Mouse (Mus musculus) spleen, adult 2 months (tissue): ENCODE measurements around the gene Gpr61. TPM values are rescaled to one million over a fixed set of nuclear protein-coding genes. Genes with fewer than 3 reads are reported as not detected.
A peak's percentile ranks its signal among the peaks of the same experiment; 100 is the strongest.

Experiments used
- DNase-seq, 2 experiments: peaks; one replicate each; pipeline versions ENCODE4 v3.0.0 to v3.0.0-alpha.2; 2012 to 2021; ENCODE audit warnings: low spot score in 2 of 2, low read depth in 1 of 2
- H3K27ac ChIP-seq: fragments of 200-500 bp; 2 replicates; pipeline ENCODE4 v1.5.1; 2012; ENCODE audit warnings: low read length, inconsistent platforms; ENCODE audit not compliant: insufficient read depth
- H3K27me3 ChIP-seq: fragments of 200-500 bp; 2 replicates; pipeline ENCODE4 v1.6.1; 2012; ENCODE audit warnings: mild to moderate bottlenecking, moderate library complexity, low read length, inconsistent platforms; ENCODE audit not compliant: control insufficient read depth, insufficient read depth
- H3K36me3 ChIP-seq: fragments of 200-500 bp; 2 replicates; pipeline ENCODE4 v1.6.1; 2012; ENCODE audit warnings: mild to moderate bottlenecking, low read length, inconsistent platforms; ENCODE audit not compliant: control insufficient read depth, insufficient read depth
- H3K4me1 ChIP-seq: fragments of 200-500 bp; 2 replicates; pipeline ENCODE4 v1.6.1; 2011; ENCODE audit warnings: inconsistent platforms; ENCODE audit not compliant: control insufficient read depth, insufficient read depth, insufficient read length
- H3K4me3 ChIP-seq: fragments of 200-500 bp; 2 replicates; pipeline ENCODE4 v1.5.1; 2011; ENCODE audit warnings: mild to moderate bottlenecking, inconsistent platforms; ENCODE audit not compliant: insufficient read depth, insufficient read length; ENCODE audit errors: extremely low read depth
- CTCF ChIP-seq: fragments of 200-500 bp; IDR thresholded peaks from 2 replicates; pipeline ENCODE4 v1.5.1; 2011; ENCODE audit warnings: mild to moderate bottlenecking, inconsistent platforms; ENCODE audit not compliant: insufficient read depth, insufficient read length, insufficient replicate concordance; ENCODE audit errors: extremely low read depth
- POLR2A ChIP-seq: fragments of 200-500 bp; IDR thresholded peaks from 2 replicates; pipeline ENCODE4 v1.6.1; 2011; ENCODE audit warnings: low read depth, low read length, inconsistent platforms
- WGBS: fragments of 180-500 bp; shearing (Covaris S2); methylation state at CpG from one replicate; pipeline ENCODE4 v1.1.7; 2018; 5-methylcytosine and 5-hydroxymethylcytosine counted together
- polyA plus RNA-seq: library from polyadenylated mRNA; depleted of rRNA; stranded (reverse); fragments of >200 nt; gene quantifications from 2 replicates; pipeline ENCODE4 v1.2.3, GENCODE M21; 2012

The Gpr61 gene
- polyA plus RNA-seq, 1 experiment, result not detected

- WGBS, result 41% methylated on average over 3 of the region's 3 CpGs
- Histone ChIP-seq H3K27me3 (no peaks in the 10 kb centered on the region), H3K27ac (no peak overlapping the region), H3K4me3 (no peak overlapping the region), H3K36me3 (no peaks in the 10 kb centered on the region), H3K4me1 (peaks cover 4% of the 10 kb centered on the region; the same call in 1 of the 2 replicates)
- TF ChIP-seq POLR2A (no peak), CTCF (no peak)
- no peak for DNase-seq
Observed at GRCm38 (mm10) chr3:108169199-108169598, 14.5 kb upstream of the Gpr61 start.

GRCm38 (mm10) chr3:108167499-108167898 lies 12.8 kb upstream of the Gpr61 start:
- H3K36me3 ChIP-seq, result no peaks in the 10 kb centered on the region
- 58% methylated on average over 14 of the region's 14 CpGs for WGBS
- H3K27ac ChIP-seq, result no peak overlapping the region
- no peak overlapping the region for H3K4me3 ChIP-seq
- TF ChIP-seq CTCF (no peak), POLR2A (no peak)
- no peak for DNase-seq
- H3K4me1 ChIP-seq, result peaks cover 4% of the 10 kb centered on the region; the same call in 1 of the 2 replicates
- H3K27me3 ChIP-seq, result no peaks in the 10 kb centered on the region

- Histone ChIP-seq H3K27me3 (no peaks in the 10 kb centered on the region), H3K36me3 (no peaks in the 10 kb centered on the region), H3K4me1 (peaks cover 4% of the 10 kb centered on the region; the same call in 1 of the 2 replicates), H3K27ac (no peak overlapping the region), H3K4me3 (no peak overlapping the region)
- TF ChIP-seq POLR2A (no peak), CTCF (no peak)
- WGBS, result 24% methylated on average over 11 of the region's 11 CpGs
- no peak for DNase-seq
Observed at GRCm38 (mm10) chr3:108166486-108167211, 12.0 kb upstream of the Gpr61 start.

GRCm38 (mm10) chr3:108165532-108166315 lies 11.0 kb upstream of the Gpr61 start:
- Histone ChIP-seq H3K4me3 (no peak overlapping the region), H3K27me3 (no peaks in the 10 kb centered on the region), H3K27ac (no peak overlapping the region), H3K36me3 (no peaks in the 10 kb centered on the region), H3K4me1 (peaks cover 4% of the 10 kb centered on the region; the same call in 1 of the 2 replicates)
- TF ChIP-seq CTCF, result no peak
- TF ChIP-seq POLR2A, result no peak
- DNase-seq, result no peak
- WGBS, result 78% methylated on average over 10 of the region's 10 CpGs

GRCm38 (mm10) chr3:108164807-108165206 lies 10.1 kb upstream of the Gpr61 start:
- Histone ChIP-seq H3K27me3 (no peaks in the 10 kb centered on the region), H3K4me1 (peaks cover 4% of the 10 kb centered on the region; the same call in 1 of the 2 replicates), H3K27ac (no peak overlapping the region), H3K36me3 (no peaks in the 10 kb centered on the region), H3K4me3 (peak overlapping the region; percentile 43)
- peak; percentile 95; the same call in 1 of the 2 replicates for TF ChIP-seq CTCF
- TF ChIP-seq POLR2A, result no peak
- peak; percentile 50 to 71 for DNase-seq
- 14% methylated on average over 9 of the region's 9 CpGs for WGBS

- Histone ChIP-seq H3K4me3 (no peak overlapping the region), H3K27ac (no peak overlapping the region), H3K36me3 (no peaks in the 10 kb centered on the region), H3K4me1 (peaks cover 4% of the 10 kb centered on the region; the same call in 1 of the 2 replicates), H3K27me3 (no peaks in the 10 kb centered on the region)
- no peak for DNase-seq
- TF ChIP-seq CTCF, result no peak
- TF ChIP-seq POLR2A, result no peak
- whole genome bisulfite sequencing, result 65% methylated on average over 5 of the region's 5 CpGs
Observed at GRCm38 (mm10) chr3:108164091-108164490, 9.4 kb upstream of the Gpr61 start.
